Mouse (Mus musculus) adrenal gland, adult (tissue): ENCODE data around the gene Procr.

Source experiments
- DNase-seq, 2 experiments: peaks; one replicate each; pipeline ENCODE4 v3.0.0; 2022 to 2023; ENCODE audit warnings: low spot score in 1 of 2; ENCODE audit not compliant: inconsistent age in 2 of 2

The Procr gene

DNA sequence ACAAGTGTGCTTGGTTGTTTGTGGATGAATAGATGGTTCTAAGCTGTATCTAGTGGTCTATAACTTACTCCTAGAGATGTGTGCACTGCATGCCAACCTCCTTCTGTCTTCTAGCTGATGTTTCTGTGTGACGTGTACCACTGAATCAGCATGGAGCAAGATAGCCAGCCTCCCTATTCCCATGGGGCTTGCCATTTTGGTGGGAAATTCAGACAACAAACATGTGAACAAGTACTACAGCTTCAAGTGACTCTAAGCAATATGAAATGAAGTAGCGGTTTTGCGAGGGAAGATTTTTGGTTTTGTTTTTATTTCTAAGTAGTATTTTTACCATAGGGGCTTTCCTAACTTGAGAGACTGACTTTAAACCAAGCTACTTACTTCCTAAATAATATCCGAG is 1.5 kb upstream of the Procr start:
- no peak for DNase-seq

- DNase-seq, result peak; percentile 78 to 91
Measured at GRCm38 (mm10) chr2:155755746-155756145, 4.8 kb downstream of the Procr start.

DNA sequence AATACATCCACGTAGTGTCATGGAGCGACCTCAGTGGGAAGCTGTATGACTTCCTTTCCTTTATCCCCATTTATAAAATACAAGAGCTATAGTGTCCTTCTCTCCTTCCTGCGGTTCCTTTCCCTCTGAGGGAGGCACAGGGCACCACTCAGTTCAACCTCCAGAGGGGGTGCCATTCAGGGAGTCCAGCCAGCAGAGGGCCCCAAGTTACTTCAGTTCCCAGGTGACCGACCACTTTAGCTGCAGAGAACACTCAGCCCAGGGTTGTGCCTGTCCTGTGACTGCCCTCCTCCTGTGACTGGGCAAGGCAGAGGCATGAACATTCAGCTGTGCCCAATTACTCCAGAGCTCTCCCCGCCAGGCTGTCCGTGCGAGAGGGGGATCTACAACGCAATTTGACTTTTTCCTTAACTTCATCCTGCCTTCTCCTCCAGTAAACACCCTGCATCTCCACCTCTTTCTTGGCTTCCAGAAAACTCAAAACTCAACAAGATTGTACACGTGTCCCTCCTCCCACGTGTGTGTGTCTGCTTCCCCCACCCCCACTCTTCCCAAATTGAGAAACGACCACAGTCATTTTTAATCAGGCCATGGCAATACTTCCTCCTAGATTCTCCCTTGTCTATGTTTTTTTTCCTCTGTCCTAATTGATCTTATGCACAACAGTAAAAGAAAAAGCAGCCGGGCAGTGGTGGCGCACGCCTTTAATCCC is 6.1 kb downstream of the Procr start:
- peak in 1 of 2 experiments; percentile 57 for DNase-seq

GRCm38 (mm10) chr2:155764679-155765418 is 13.9 kb downstream of the Procr start:
- peak; percentile 56 to 89 for DNase-seq

DNA sequence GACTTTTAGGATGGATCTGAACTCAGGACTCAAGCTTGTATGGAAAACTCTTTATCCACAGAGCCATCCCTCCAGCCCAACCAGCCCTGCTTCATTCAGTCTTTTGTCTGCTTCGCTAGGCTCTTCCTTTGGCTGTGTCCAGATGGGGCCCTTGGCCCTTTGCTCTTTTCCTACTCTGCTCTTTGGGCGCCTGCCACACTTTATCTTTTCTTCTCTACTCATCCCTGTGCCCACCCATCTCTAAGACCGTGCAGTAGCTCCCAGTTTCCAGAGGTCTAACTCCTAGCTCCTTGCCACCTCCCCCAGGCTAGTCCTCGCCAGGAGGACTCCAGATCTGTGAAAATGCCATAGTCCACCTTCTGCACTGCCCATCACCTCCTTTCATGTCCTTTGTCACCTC is 22.7 kb downstream of the Procr start:
- no peak for DNase-seq

DNA sequence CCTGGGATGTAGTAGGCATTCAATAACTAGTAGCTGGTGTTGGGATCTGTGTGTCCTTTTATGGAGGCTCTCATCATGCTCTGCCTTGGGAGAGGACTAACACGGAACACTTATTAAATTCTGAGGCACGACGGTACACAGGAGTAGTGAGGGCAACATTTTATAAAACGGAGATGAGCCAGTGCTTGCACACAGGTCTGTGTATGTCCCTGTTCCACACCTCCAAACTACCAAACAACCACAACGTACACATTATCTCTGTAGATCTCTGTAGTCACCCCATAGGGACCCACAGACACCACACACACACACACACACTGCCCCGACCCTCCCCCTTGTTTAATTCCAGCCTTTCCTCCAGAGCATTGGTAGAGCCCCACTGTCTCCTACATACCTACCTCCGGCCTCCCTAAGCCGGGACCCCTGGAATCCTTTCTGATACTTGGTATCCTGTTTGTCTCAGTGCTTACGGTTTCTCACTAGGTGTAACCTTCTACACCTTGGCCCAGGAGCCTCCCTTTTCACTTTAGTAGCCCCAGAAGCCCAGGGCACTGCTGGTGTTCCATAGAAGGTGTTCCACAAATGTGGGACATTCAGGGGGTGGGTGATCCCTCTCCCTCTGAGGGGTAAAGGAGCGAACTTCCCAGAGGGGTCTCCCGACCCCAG is 23.5 kb downstream of the Procr start:
- no peak for DNase-seq

GRCm38 (mm10) chr2:155774927-155775684 is 24.2 kb downstream of the Procr start, which contains the start of gene Mmp24:
Gene Mmp24 (plus strand): TSS chr2:155775342.
- no peak for DNase-seq

DNA sequence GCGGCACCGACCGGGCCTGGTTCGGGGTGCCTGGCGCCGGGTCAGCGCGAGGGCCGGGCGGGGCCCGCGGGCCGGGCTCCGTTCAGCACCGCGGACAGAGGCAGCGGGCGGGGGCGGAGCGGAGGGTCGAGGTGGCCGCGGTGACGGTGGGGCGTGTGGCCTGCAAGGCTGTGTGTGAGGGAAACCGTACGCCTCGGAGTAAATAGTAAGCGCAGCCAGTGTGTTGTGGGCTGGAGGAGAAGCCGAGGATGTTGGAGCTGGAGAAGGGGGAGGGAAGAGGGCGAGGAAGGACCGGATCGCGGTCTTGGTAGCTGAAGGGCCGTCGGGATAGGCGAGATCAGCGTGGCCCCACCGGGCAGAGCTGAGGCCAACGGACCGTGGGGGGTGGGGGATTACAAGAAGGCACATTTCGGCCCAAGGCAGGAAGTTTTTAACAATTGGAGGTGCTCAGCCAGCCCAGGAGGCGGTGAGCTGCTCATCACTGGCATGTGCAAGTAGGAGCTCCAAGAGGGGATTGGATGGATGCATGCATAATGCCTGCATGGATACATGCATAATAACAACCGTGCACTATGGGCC is 24.9 kb downstream of the Procr start:
- DNase-seq, result peak; percentile 75 to 90

GRCm38 (mm10) chr2:155776824-155777687 is 26.1 kb downstream of the Procr start:
- DNase-seq, result no peak

DNA sequence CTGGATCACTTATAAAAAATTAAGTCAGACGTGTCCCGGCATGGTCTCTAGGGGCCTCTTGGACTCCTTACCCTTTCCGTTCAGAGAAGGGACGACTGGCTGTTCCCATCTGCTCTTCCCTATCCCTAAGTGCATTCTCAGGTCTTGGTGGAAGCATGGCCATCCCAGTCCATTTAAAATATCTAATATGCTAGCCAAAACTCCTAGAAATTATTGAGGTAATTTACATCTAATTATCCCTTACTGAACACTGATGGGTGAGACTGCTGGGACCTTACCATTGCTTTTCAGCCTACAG is 26.7 kb downstream of the Procr start:
- no peak for DNase-seq

DNA sequence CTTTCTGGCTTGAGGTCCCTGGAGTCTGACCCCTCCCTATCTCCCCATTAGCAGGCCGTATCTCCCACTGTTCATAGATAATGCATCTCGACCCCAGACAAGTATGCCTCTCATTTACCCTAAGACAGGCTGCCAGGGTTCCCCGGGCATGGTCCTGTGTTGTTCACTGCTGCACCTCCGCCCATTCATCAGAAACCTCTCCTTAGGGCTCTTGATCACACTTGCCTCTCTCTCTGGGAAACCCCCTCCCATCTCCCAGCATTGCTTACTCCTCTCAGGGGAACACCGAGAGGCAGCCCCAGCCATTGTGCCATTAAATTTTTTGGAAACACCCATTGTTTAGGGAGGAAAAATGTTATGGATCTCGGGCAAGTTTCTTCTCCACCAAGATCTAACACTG is 27.1 kb downstream of the Procr start:
- DNase-seq, result no peak

- DNase-seq, result peak in 1 of 2 experiments; percentile 34
Measured at GRCm38 (mm10) chr2:155779066-155779465, 28.1 kb downstream of the Procr start.

DNA sequence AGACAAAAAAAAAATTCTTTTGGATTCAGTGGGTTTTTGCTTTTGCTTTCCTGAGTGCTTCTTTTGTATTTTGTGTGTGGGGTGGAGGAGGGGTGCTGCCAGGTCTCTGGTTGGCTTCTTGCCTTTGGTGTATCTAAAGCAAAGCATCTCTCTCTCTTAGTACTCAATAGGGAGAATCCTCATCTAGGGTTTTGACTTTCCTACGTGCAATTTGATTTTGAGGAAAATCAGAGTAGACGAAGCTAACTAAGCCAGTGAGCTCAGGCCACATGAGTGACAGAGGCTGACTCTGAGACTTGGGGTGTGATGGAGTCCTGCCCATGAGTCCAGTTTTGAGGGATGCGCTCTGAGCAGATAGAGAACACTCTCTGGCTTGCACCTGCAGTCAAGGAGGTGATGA is 28.6 kb downstream of the Procr start:
- DNase-seq, result no peak

GRCm38 (mm10) chr2:155784534-155784933 is 33.6 kb downstream of the Procr start:
- DNase-seq, result peak in 1 of 2 experiments; percentile 41

DNA sequence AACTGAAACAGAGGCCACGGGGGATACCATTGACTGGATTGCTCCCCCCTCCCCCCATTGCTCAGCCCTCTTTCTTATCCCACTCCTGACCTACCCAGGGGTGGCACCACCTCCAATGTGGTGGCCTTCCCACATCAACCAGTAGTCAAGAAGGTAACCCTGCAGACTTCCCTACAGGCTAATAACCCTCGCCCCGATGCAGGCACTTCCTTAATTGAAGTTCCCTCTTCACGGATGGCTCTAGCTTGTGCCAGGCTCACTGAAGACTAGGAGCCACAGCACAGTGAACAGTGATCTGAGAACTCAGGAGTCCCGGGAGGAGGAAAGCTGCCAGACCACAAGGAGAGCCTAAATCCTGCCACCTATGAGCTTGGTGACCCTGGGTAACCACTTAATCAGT is 36.0 kb downstream of the Procr start:
- no peak for DNase-seq

- no peak for DNase-seq
Measured at GRCm38 (mm10) chr2:155787949-155788931, 37.3 kb downstream of the Procr start.

- DNase-seq, result no peak
Measured at GRCm38 (mm10) chr2:155792899-155793298, 42.0 kb downstream of the Procr start.

- DNase-seq, result peak in 1 of 2 experiments; percentile 17
Measured at GRCm38 (mm10) chr2:155794674-155795445, 43.9 kb downstream of the Procr start.
